Mouse (Mus musculus): Measurements from ENCODE around the gene Dnah7a. TPM values are rescaled to one million over a fixed set of nuclear protein-coding genes. Genes with fewer than 3 reads are reported as not detected.
"Not testable (repeated sequence)": the region's sequence is repeated elsewhere in the genome, so short reads cannot be mapped to it uniquely, and the experiment has no call there.

Gene Dnah7a
- polyA plus RNA-seq, 1 experiment, result 7.8 TPM

- TF ChIP-seq POLR2A (IDR thresholded peaks at IDR 0.05; ENCODE audit: borderline replicate concordance, extremely low read depth, insufficient read depth, insufficient read length, poor library complexity, severe bottlenecking), result no peak
- no peak for TF ChIP-seq CTCF (IDR thresholded peaks at IDR 0.05; ENCODE audit: borderline replicate concordance, extremely low read depth, insufficient read depth, insufficient read length)
- no peak for DNase-seq (ENCODE audit: low read depth)
Observed at GRCm38 (mm10) chr1:53728489-53729225, 22.1 kb upstream of the Dnah7a start.

GRCm38 (mm10) chr1:53726883-53727282, 20.3 kb upstream of the Dnah7a start:
- TF ChIP-seq CTCF (IDR thresholded peaks at IDR 0.05; ENCODE audit: borderline replicate concordance, extremely low read depth, insufficient read depth, insufficient read length) (no peak), POLR2A (IDR thresholded peaks at IDR 0.05; ENCODE audit: borderline replicate concordance, extremely low read depth, insufficient read depth, insufficient read length, poor library complexity, severe bottlenecking) (no peak)
- no peak for DNase-seq (ENCODE audit: low read depth)

- DNase-seq (ENCODE audit: low read depth), result no peak
- TF ChIP-seq CTCF (IDR thresholded peaks at IDR 0.05; ENCODE audit: borderline replicate concordance, extremely low read depth, insufficient read depth, insufficient read length) (no peak), POLR2A (IDR thresholded peaks at IDR 0.05; ENCODE audit: borderline replicate concordance, extremely low read depth, insufficient read depth, insufficient read length, poor library complexity, severe bottlenecking) (no peak)
Observed at GRCm38 (mm10) chr1:53721353-53721752, 14.8 kb upstream of the Dnah7a start.

GRCm38 (mm10) chr1:53720601-53721351, 14.2 kb upstream of the Dnah7a start:
- no peak for DNase-seq (ENCODE audit: low read depth)
- TF ChIP-seq POLR2A (IDR thresholded peaks at IDR 0.05; ENCODE audit: borderline replicate concordance, extremely low read depth, insufficient read depth, insufficient read length, poor library complexity, severe bottlenecking) (no peak), CTCF (IDR thresholded peaks at IDR 0.05; ENCODE audit: borderline replicate concordance, extremely low read depth, insufficient read depth, insufficient read length) (no peak)

- TF ChIP-seq CTCF (IDR thresholded peaks at IDR 0.05; ENCODE audit: borderline replicate concordance, extremely low read depth, insufficient read depth, insufficient read length), result no peak
- no peak for TF ChIP-seq POLR2A (IDR thresholded peaks at IDR 0.05; ENCODE audit: borderline replicate concordance, extremely low read depth, insufficient read depth, insufficient read length, poor library complexity, severe bottlenecking)
- no peak for DNase-seq (ENCODE audit: low read depth)
Observed at GRCm38 (mm10) chr1:53715966-53716515, 9.5 kb upstream of the Dnah7a start.

GRCm38 (mm10) chr1:53715446-53715845, 8.9 kb upstream of the Dnah7a start:
- TF ChIP-seq POLR2A (IDR thresholded peaks at IDR 0.05; ENCODE audit: borderline replicate concordance, extremely low read depth, insufficient read depth, insufficient read length, poor library complexity, severe bottlenecking), result no peak
- peak; percentile 23; the same call in 1 of the 2 replicates for TF ChIP-seq CTCF (IDR thresholded peaks at IDR 0.05; ENCODE audit: borderline replicate concordance, extremely low read depth, insufficient read depth, insufficient read length)
- DNase-seq (ENCODE audit: low read depth), result peak; percentile 86

- DNase-seq (ENCODE audit: low read depth), result peak; percentile 24
Observed at GRCm38 (mm10) chr1:53713383-53713782, 6.8 kb upstream of the Dnah7a start.

- no peak for DNase-seq (ENCODE audit: low read depth)
- TF ChIP-seq CTCF (IDR thresholded peaks at IDR 0.05; ENCODE audit: borderline replicate concordance, extremely low read depth, insufficient read depth, insufficient read length) (no peak), POLR2A (IDR thresholded peaks at IDR 0.05; ENCODE audit: borderline replicate concordance, extremely low read depth, insufficient read depth, insufficient read length, poor library complexity, severe bottlenecking) (no peak)
Observed at GRCm38 (mm10) chr1:53711069-53711468, 4.5 kb upstream of the Dnah7a start.

- peak; percentile 40 for DNase-seq (ENCODE audit: low read depth)
Observed at GRCm38 (mm10) chr1:53709602-53710001, 3.0 kb upstream of the Dnah7a start.

- no peak for TF ChIP-seq POLR2A (IDR thresholded peaks at IDR 0.05; ENCODE audit: borderline replicate concordance, extremely low read depth, insufficient read depth, insufficient read length, poor library complexity, severe bottlenecking)
- TF ChIP-seq CTCF (IDR thresholded peaks at IDR 0.05; ENCODE audit: borderline replicate concordance, extremely low read depth, insufficient read depth, insufficient read length), result no peak
Observed at GRCm38 (mm10) chr1:53704164-53704563, 2.4 kb downstream of the Dnah7a start.

GRCm38 (mm10) chr1:53664268-53664667, 42.3 kb downstream of the Dnah7a start:
- DNase-seq (ENCODE audit: low read depth), result not testable (repeated sequence)

More at GRCm38 (mm10) chr1:53704164-53704563, 2.4 kb downstream of the Dnah7a start:
- no peak for DNase-seq (ENCODE audit: low read depth)
